Mouse (Mus musculus): ENCODE results near the gene Snrnp25. TPM values are rescaled to one million over a fixed set of nuclear protein-coding genes. Genes with fewer than 3 reads are reported as not detected.

Snrnp25 gene
- polyA plus RNA-seq, 1 experiment from 2014 or later, result 50.8 TPM

DNA sequence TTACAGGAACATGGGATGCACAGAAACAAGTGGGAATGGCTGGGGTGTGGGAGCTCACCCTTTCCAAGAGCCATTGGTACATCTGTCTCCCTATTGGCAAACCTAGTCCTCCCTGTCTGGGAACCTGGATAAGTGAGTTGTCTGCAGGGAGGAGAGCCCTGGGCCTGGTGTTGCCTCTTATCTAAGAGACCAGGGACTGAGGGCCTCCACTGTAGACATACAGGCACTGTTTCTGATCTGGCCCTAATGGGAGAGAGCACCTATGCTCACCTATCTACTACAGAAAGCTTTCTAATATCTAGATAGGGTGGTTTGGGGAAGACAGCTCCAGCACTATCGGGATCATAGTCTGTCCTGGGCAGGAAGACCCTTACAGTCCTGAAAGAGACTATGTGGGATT is 50.9 kb downstream of the Snrnp25 start:
- 96% methylated on average over 1 of the region's 1 CpGs for WGBS
- Histone ChIP-seq H3K4me1 (no peaks in the 10 kb centered on the region), H3K36me3 (peaks cover 13% of the 10 kb centered on the region), H3K9me3 (no peaks in the 10 kb centered on the region), H3K27ac (no peak overlapping the region), H3K4me3 (no peak overlapping the region), H3K27me3 (no peaks in the 10 kb centered on the region), H3K9ac (no peak overlapping the region), H3K4me2 (no peak overlapping the region)
- peak; percentile 78; the same call in 1 of the 2 replicates for ATAC-seq (ENCODE audit: borderline replicate concordance, extremely low read depth, low FRiP score, low TSS enrichment)

DNA sequence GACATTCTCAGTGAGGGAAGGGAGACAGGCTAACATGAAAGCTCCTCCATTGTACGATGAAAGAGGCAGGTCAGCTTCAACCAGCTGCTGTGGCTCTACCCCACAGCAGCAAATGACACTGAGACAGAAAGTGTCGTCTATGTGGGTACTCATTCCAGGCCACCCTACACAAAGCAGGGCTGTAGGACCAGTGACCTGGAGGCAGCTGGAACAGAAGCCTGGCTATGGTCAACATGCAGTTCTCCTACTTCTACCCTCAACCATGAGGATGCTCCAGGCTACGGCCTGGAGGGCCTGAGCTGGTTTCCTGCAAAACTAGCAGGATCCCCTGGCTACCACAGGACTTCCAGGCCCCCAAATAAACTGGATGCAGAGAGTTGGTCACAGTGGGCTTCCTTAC is 51.4 kb downstream of the Snrnp25 start:
- ATAC-seq (ENCODE audit: borderline replicate concordance, extremely low read depth, low FRiP score, low TSS enrichment), result no peak
- Histone ChIP-seq H3K4me2 (no peak overlapping the region), H3K36me3 (peaks cover 14% of the 10 kb centered on the region)

More for the DNA sequence above, 51.4 kb downstream of the Snrnp25 start:
- Histone ChIP-seq H3K4me3 (no peak overlapping the region), H3K27ac (no peak overlapping the region), H3K27me3 (no peaks in the 10 kb centered on the region), H3K9ac (no peak overlapping the region), H3K9me3 (no peaks in the 10 kb centered on the region), H3K4me1 (no peaks in the 10 kb centered on the region)
- whole genome bisulfite sequencing, result 85% methylated on average over 3 of the region's 3 CpGs

Other genes with a start within 250 kb of the Snrnp25 start
- gene 4930524B15Rik, start 239.8 kb upstream of the Snrnp25 start, polyA plus RNA-seq (2015; fragmentation: Nextera tagmentation; extraction: Ambion mirVana), result not detected in 2 replicates
- gene Nsg2, start 205.0 kb upstream of the Snrnp25 start, polyA plus RNA-seq (2015; fragmentation: Nextera tagmentation; extraction: Ambion mirVana), result 1.2 and 2.8 TPM in 2 replicates
- 0.10 and 0.45 TPM in 2 replicates for gene Il9r, start 5.1 kb upstream of the Snrnp25 start, polyA plus RNA-seq (2015; fragmentation: Nextera tagmentation; extraction: Ambion mirVana)
- 62.5 and 67.4 TPM in 2 replicates for gene Rhbdf1, start 16.9 kb downstream of the Snrnp25 start, polyA plus RNA-seq (2015; fragmentation: Nextera tagmentation; extraction: Ambion mirVana)
- gene Mpg, start 21.1 kb downstream of the Snrnp25 start, polyA plus RNA-seq (2015; fragmentation: Nextera tagmentation; extraction: Ambion mirVana), result 37.7 and 37.8 TPM in 2 replicates
- gene Nprl3, start 62.3 kb downstream of the Snrnp25 start, polyA plus RNA-seq (2015; fragmentation: Nextera tagmentation; extraction: Ambion mirVana), result 41.6 and 46.9 TPM in 2 replicates
- 160 and 236 TPM in 2 replicates for gene Hba-x, start 71.0 kb downstream of the Snrnp25 start, polyA plus RNA-seq (2015; fragmentation: Nextera tagmentation; extraction: Ambion mirVana)
- gene Hba-a1, start 78.1 kb downstream of the Snrnp25 start, polyA plus RNA-seq (2015; fragmentation: Nextera tagmentation; extraction: Ambion mirVana), result 7,834 and 8,642 TPM in 2 replicates
- gene Hbq1b, start 81.5 kb downstream of the Snrnp25 start, polyA plus RNA-seq (2015; fragmentation: Nextera tagmentation; extraction: Ambion mirVana), result 1.4 and 2.8 TPM in 2 replicates
- 21,194 and 23,046 TPM in 2 replicates for gene Hba-a2, start 91.1 kb downstream of the Snrnp25 start, polyA plus RNA-seq (2015; fragmentation: Nextera tagmentation; extraction: Ambion mirVana)
- gene Hbq1a, start 94.7 kb downstream of the Snrnp25 start, polyA plus RNA-seq (2015; fragmentation: Nextera tagmentation; extraction: Ambion mirVana), result 0.97 and 1.5 TPM in 2 replicates
- gene Sh3pxd2b, start 142.4 kb downstream of the Snrnp25 start, polyA plus RNA-seq (2015; fragmentation: Nextera tagmentation; extraction: Ambion mirVana), result 21.8 and 24.3 TPM in 2 replicates
- 46.8 and 48.4 TPM in 2 replicates for gene Ubtd2, start 250.0 kb downstream of the Snrnp25 start, polyA plus RNA-seq (2015; fragmentation: Nextera tagmentation; extraction: Ambion mirVana)